Mouse (Mus musculus) small intestine, adult 2 months (tissue): ENCODE data around the gene Vstm2l. TPM values are rescaled to one million over a fixed set of nuclear protein-coding genes. Genes with fewer than 3 reads are reported as not detected.

Experiments
- H3K27ac ChIP-seq: fragments of 200-500 bp; 2 replicates; pipeline ENCODE4 v1.5.1; 2012; ENCODE audit warnings: low read depth, low read length, control low read depth, inconsistent platforms; ENCODE audit not compliant: insufficient read depth
- H3K27me3 ChIP-seq: fragments of 200-500 bp; 2 replicates; pipeline ENCODE4 v1.6.1; 2012; ENCODE audit warnings: mild to moderate bottlenecking, moderate library complexity, low read length, inconsistent platforms; ENCODE audit not compliant: control insufficient read depth, insufficient read depth
- H3K36me3 ChIP-seq: fragments of 200-500 bp; 2 replicates; pipeline ENCODE4 v1.6.1; 2012; ENCODE audit warnings: mild to moderate bottlenecking, low read length, control low read depth, inconsistent platforms; ENCODE audit not compliant: control insufficient read depth, insufficient read depth
- H3K4me1 ChIP-seq: fragments of 200-500 bp; 2 replicates; pipeline ENCODE4 v1.6.1; 2012; ENCODE audit warnings: low read length, inconsistent platforms, mixed read lengths; ENCODE audit not compliant: control insufficient read depth, insufficient read depth, insufficient read length
- H3K4me3 ChIP-seq: fragments of 200-500 bp; 2 replicates; pipeline ENCODE4 v1.5.1; 2012; ENCODE audit warnings: low read depth, mild to moderate bottlenecking, control low read depth, inconsistent platforms, low read length, moderate library complexity
- CTCF ChIP-seq: fragments of 200-500 bp; IDR thresholded peaks from 2 replicates; pipeline ENCODE4 v1.5.1; 2012; ENCODE audit warnings: low read depth, mild to moderate bottlenecking, control low read depth, inconsistent platforms, low read length, moderate library complexity, mixed read lengths; ENCODE audit not compliant: insufficient replicate concordance, insufficient read length; ENCODE audit errors: extremely low read depth
- POLR2A ChIP-seq: fragments of 200-500 bp; IDR thresholded peaks from 2 replicates; pipeline ENCODE4 v1.6.1; 2012; ENCODE audit warnings: low read depth, mild to moderate bottlenecking, control low read depth, inconsistent platforms, low read length, moderate library complexity
- WGBS: fragments of 180-500 bp; shearing (Covaris S2); methylation state at CpG from one replicate; pipeline ENCODE4 v1.1.7; 2018; 5-methylcytosine and 5-hydroxymethylcytosine counted together
- polyA plus RNA-seq: library from polyadenylated mRNA; depleted of rRNA; stranded (reverse); fragments of >200 nt; gene quantifications from 2 replicates; pipeline ENCODE4 v1.2.3, GENCODE M21; 2012

Vstm2l gene
- polyA plus RNA-seq, 1 experiment, result 4.6 TPM

DNA sequence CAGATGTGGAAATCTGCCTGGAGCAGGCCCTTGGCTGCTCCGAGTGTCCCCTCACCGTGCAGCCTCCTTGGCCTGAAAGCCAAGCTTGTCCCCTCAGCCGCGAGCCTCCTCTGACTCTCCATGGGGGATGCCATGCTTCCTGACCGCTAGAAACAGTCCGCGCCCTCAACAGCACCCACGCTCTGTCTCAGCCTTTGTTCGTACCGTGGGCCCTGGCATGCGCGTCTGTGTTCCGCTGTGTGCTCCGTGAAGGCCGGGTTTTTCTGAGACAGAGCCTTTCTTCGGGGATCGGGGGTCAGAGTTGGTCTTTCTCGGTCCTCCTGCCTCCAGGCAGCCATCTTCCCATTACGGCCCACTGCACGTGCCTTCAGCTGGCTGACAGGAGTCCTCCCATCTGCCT lies 12.9 kb downstream of the Vstm2l start:
- Histone ChIP-seq H3K36me3 (no peaks in the 10 kb centered on the region), H3K4me1 (peaks cover 2% of the 10 kb centered on the region; the same call in 1 of the 2 replicates), H3K4me3 (no peak overlapping the region), H3K27ac (no peak overlapping the region), H3K27me3 (0 out of 2 replicates have a peak, but pooled peaks cover 2% of the 10 kb centered on the region)
- no peak for TF ChIP-seq POLR2A
- TF ChIP-seq CTCF, result no peak
- WGBS, result 60% methylated on average over 20 of the region's 20 CpGs

- H3K36me3 ChIP-seq, result no peaks in the 10 kb centered on the region
- TF ChIP-seq POLR2A (no peak), CTCF (no peak)
- no peak overlapping the region for H3K4me3 ChIP-seq
- H3K27ac ChIP-seq, result no peak overlapping the region
- WGBS, result 30% methylated on average over 2 of the region's 2 CpGs
- 0 out of 2 replicates have a peak, but pooled peaks cover 2% of the 10 kb centered on the region for H3K27me3 ChIP-seq
- H3K4me1 ChIP-seq, result peaks cover 2% of the 10 kb centered on the region; the same call in 1 of the 2 replicates
These were observed 13.4 kb downstream of the Vstm2l start for GRCm38 (mm10) chr2:157927815-157928214.

DNA sequence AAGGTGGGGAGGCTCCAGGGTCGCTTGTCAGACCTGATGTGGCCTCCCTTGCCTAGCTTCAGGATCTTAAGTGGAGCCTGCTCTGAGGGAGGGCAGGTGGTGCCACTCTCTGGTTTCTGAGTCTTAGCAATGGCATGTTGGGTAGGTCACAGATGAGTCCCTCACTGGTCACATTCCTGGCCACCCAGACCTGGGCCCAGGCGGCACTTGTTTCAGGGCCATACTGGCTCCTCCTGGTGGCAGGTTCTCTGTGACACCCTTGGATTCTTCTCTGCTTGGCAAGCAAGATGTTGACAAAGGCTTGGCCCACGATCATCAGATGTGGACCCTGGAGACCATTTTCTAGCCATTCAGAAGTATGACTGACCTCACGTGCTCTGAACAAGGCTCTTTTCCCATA lies 18.2 kb downstream of the Vstm2l start:
- Histone ChIP-seq H3K27ac (no peak overlapping the region), H3K36me3 (no peaks in the 10 kb centered on the region), H3K4me1 (peaks cover 26% of the 10 kb centered on the region), H3K27me3 (no peaks in the 10 kb centered on the region), H3K4me3 (no peak overlapping the region)
- TF ChIP-seq POLR2A (no peak), CTCF (peak; percentile 14; the same call in 1 of the 2 replicates)
- WGBS, result 67% methylated on average over 4 of the region's 4 CpGs

DNA sequence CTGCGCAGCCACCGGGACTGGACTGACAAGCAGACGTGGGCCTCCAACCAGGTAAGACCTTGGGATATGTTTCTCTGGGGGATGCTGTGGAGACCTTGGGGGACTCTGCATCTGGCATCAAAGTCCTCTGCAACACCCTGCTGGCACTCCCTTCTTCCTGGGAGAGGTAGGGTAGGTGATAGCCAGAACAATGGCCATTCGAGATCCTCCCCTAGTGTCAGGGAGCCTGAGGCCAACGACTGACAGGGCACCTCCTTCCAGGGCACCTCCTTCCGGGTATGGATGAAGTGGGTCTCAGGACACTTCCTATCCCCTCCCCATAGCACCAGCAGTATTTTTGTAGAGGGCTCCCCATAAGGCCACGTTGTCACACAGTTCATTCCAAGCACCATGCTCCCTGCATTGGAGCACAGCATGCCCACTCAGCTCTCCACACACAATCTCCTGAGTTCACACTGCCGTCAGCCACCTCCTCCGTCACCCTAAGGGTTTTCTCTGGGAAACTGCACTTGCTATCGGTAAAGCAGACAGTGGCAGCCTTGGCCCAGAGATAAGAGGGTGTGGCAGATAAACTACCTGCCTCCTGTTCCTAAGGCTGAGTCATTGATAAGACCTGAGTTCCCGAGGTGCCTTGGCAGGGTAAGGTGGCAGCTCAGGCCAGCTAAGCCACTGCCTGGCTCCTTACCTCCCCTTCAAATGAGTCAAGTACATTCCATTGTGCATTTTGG lies 21.2 kb downstream of the Vstm2l start:
- peak overlapping the region; percentile 91 for H3K27ac ChIP-seq
- no peaks in the 10 kb centered on the region for H3K36me3 ChIP-seq
- peaks cover 4% of the 10 kb centered on the region; the same call in 1 of the 2 replicates for H3K27me3 ChIP-seq
- H3K4me1 ChIP-seq, result peaks cover 35% of the 10 kb centered on the region
- TF ChIP-seq POLR2A, result no peak
- no peak for TF ChIP-seq CTCF
- peak overlapping the region; percentile 30 for H3K4me3 ChIP-seq
- WGBS, result 29% methylated on average over 11 of the region's 11 CpGs

DNA sequence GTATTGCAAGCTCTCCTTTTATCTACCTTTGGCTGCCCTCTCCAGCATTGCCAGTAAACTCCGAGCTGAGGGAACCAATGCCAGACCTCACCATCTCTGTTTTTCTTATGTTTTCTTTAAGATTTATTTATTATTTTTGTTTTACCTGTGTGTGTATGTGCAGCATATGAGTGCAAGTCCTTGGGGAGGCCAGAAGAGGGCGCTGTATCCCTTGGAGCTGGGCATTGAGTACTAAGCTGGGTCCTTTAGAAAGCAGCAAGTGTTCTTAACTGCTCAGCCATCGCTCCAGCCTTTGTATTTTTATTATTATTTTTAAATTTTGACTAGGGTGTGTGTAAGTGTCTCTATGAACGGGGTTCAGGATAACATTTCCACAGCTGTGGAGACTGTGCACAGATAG lies 22.2 kb downstream of the Vstm2l start:
- TF ChIP-seq POLR2A (no peak), CTCF (peak; percentile 19; the same call in 1 of the 2 replicates)
- H3K36me3 ChIP-seq, result no peaks in the 10 kb centered on the region
- peaks cover 10% of the 10 kb centered on the region; the same call in 1 of the 2 replicates for H3K27me3 ChIP-seq
- WGBS, result 74% methylated on average over 4 of the region's 4 CpGs
- no peak overlapping the region for H3K27ac ChIP-seq
- H3K4me3 ChIP-seq, result no peak overlapping the region
- H3K4me1 ChIP-seq, result peaks cover 41% of the 10 kb centered on the region

GRCm38 (mm10) chr2:157940586-157941185 lies 26.2 kb downstream of the Vstm2l start:
- no peak for TF ChIP-seq CTCF
- no peak for TF ChIP-seq POLR2A
- H3K4me1 ChIP-seq, result peaks cover 30% of the 10 kb centered on the region
- H3K27ac ChIP-seq, result no peak overlapping the region
- H3K36me3 ChIP-seq, result no peaks in the 10 kb centered on the region
- WGBS, result 6% methylated on average over 18 of the region's 18 CpGs
- peaks cover 29% of the 10 kb centered on the region for H3K27me3 ChIP-seq
- peak overlapping the region; percentile 14 for H3K4me3 ChIP-seq

GRCm38 (mm10) chr2:157943514-157944155 lies 29.2 kb downstream of the Vstm2l start:
- Histone ChIP-seq H3K27me3 (peaks cover 29% of the 10 kb centered on the region), H3K36me3 (no peaks in the 10 kb centered on the region), H3K4me3 (peak overlapping the region; percentile 46), H3K27ac (no peak overlapping the region), H3K4me1 (peaks cover 22% of the 10 kb centered on the region)
- 1% methylated on average over 47 of the region's 47 CpGs for WGBS
- TF ChIP-seq POLR2A, result no peak
- peak; percentile 49; the same call in 1 of the 2 replicates for TF ChIP-seq CTCF
